Mouse (Mus musculus): ENCODE data around the gene Ass1.

Gene Ass1

DNA sequence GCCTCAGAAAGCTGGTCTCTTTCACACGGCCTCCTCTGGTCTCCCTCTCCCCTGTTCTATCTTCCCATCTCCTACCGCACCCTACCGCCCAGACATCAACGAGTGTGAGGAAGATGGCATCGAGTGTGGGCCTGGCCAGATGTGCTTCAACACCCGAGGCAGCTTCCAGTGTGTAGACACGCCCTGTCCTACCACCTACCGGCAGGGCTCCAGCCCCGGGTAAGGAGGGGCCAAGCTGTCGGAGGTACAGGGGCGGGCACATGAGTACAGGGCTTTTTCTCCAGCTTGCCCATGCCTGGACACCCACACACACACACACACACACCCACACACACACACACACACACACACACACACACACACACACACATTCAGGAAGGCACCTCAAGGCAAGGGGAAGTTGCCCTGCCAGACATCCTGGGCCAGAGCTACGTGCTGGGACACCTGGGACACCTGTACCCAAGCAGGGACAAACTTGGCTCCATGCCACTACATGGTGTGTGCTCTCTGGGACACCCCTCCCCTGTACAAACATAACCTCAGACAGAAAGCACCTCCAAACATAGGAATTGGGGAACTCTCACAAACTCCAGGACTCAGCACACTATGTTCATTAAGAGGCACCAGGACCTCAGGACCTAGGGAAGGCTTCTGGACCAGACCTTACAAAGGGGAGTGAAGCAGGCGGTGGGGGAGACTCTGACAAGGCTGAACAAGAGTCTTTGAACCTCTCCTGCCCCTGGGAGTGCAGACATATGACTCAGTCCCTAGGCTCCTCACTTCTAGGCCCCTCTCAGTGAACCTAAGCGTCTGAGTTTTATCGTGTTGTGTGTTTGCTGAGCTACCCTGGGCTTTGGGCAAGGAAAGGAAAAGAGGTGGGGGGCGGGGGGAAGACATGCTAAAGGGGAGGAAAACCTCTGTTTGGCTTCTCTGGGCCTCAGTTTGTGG, 10.7 kb upstream of the Ass1 start:
- peak; percentile 16 for DNase-seq (ENCODE audit: low spot score)

GRCm38 (mm10) chr2:31460025-31460571, 9.9 kb upstream of the Ass1 start:
- DNase-seq (ENCODE audit: low spot score), result peak; percentile 74

DNA sequence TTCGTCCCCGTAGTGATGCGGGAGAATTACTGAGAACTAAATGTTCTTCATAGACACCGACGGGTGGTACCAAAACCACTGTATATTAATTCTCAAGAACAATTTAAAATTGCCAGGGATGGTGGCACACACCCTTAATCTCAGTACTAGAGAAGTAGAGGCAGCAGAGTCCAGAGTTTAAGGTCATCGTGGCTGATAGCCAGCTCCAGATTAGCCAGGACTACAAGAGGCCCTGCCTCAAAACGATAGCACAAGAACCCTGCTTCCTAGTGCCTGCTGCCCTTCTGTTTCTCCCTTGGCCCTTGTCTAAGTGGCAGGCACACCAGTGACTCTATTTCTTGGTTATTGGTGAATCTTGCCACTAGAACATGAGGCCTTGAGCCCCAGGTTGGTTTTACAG, 9.1 kb upstream of the Ass1 start:
- DNase-seq (ENCODE audit: low spot score), result no peak

- DNase-seq (ENCODE audit: low spot score), result no peak
Measured at GRCm38 (mm10) chr2:31462051-31462450, 8.0 kb upstream of the Ass1 start.

DNA sequence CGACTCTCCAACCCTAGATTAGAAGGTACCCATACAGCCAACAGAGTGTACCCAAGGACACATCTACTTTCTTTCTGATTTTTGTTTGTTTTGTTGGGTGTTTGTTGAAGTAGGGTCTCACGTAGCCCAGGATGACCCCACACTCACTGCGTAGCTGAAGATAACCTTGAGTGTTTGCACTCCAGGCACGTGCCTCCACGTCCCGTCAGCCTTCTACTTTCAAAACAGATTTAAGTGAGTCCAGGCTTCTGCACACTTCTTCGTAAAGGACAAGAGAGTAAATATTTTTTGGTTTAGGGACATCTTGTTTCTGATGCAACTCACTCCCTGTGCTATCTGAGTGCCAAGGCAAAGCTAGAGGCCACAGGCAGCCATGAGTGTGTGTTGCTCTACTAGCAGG, 6.8 kb upstream of the Ass1 start:
- no peak for DNase-seq (ENCODE audit: low spot score)

DNA sequence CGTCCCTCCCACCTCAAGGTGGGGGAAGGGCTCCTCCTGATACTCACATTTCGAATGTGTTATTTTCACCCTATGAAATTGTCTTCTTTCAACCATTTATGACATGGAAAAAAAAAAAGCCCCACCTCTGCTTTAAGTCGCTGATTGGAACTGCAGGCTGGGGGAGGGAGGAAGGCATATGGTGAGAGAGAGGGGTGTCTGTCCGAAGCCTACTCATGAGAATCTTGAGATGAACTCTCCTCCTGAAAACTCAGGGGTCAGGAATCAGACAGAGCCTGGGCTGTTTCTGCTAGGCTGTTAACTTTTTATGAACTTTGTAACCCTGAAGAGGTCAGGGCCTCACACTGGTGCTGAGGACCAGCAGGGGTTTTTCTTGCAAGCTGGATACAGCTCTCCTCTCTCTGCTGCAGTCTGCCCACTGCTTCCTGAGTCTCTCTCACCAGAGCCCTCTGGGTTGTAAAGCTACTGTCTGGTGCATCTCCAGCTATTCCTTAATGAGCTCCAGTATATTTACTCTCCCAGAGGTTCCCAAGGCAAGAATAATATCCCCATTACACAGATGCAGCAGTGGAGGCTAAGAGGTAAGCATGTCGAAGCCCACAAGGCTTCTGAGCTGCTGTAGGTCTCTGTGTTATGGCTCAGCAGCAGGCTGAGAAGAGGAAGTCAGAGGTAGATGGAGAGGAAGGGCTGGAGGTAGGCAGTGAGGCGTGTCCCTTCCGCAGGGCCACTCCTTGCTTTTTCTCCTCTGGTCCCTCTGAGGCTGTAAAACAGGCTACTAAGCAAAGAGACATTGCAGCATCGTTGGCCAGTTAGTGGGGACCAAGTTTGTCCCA, 6.1 kb upstream of the Ass1 start:
- no peak for DNase-seq (ENCODE audit: low spot score)

DNA sequence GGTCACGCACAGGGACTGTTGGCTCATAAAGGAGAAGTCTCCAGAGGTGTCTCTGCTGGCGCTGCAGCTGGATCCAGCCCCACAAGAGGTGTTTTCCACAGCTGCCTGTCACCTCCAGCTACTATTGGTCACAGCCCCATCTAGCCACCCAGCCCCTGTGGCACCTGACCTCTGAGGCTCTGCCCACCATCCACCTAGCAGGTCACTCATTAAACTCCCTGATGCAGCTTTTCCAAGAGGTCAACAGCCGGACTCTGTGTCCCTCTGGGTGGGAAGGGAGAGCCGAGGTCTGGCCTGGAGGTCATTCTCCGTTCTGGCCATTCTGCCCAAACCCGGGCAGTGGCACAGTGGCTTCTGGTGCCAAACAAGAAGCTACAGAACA, 5.5 kb upstream of the Ass1 start:
- DNase-seq (ENCODE audit: low spot score), result no peak

GRCm38 (mm10) chr2:31467457-31467856, 2.5 kb upstream of the Ass1 start:
- no peak for DNase-seq (ENCODE audit: low spot score)

GRCm38 (mm10) chr2:31468857-31469256, 1.1 kb upstream of the Ass1 start:
- no peak for DNase-seq (ENCODE audit: low spot score)

- no peak for DNase-seq (ENCODE audit: low spot score)
Measured at GRCm38 (mm10) chr2:31469480-31469879, 527 bp upstream of the Ass1 start.

DNA sequence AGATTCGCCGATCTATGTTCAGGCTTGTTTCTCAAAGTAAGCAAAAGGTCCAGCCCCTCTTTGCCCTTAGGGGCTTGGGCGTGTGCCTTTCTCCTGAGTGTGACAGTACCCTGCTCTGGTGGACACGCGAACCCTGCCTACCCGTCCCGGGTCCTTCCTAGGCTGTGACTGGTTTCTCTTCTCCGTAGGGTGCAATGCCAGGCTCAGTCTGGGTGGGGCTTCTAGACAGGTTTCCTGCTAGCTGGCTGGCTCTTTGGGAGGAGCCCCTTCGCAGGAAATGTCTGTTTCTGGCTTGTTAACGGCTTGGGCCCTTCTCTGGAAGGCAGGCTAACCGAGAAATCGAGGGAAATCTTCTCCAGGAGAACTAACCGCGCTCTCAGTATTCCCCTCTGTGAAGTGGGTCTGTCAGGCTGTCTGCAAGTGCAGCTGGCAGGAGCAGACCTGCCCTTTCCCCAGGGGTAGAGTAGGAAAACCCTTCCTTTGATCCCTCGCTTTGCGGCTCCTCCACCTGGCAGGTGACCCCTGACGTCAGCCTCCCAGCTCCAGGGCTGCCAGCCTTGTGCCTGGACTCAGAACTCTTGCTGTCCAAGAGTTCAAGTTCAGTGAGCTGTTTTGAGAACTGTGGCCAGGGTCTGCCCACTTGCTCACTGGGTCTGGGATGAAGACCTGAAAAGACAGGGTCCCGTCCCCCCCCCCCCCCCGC, 827 bp downstream of the Ass1 start:
- DNase-seq (ENCODE audit: low spot score), result peak; percentile 63

DNA sequence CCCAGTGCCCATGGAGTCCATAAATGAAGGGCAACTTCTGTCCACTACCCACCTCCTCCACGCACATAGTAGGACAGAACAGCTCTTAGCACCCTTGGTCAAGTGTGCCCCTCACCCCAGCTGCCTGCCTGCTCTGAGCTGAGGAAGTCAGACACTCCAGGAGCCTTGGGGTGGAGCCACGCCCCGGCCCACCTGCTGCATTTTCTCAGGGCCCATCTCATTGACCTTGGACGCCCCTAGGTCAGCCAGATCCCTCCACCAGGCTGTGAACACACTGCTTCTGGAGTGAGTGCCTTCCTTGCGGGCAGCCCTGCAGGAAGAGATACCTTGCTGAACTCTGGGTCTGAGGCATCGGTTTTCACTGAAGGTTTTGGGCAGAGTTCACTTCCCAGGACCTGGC, 1.6 kb downstream of the Ass1 start:
- no peak for DNase-seq (ENCODE audit: low spot score)

GRCm38 (mm10) chr2:31472406-31473065, 2.5 kb downstream of the Ass1 start:
- DNase-seq (ENCODE audit: low spot score), result peak; percentile 76

DNA sequence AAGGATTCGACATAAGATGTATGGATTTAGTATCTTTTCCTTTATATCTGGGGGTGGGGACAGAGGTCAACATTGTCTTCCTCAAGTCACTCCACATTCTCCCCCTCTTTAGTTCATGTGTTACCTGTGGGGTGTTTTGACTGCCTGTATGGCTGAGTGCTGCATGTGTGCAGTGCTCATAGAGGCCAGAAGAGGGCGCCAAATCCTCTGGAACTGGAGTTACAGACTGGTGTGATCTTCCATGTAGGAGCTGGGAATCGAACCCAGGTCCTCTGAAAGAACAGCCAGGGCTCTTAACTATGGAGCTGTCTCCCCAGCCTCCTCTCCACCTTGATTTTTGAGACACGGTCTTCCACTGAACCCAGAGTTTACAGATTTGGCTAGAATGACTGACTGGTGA, 3.9 kb downstream of the Ass1 start:
- peak; percentile 35 for DNase-seq (ENCODE audit: low spot score)

DNA sequence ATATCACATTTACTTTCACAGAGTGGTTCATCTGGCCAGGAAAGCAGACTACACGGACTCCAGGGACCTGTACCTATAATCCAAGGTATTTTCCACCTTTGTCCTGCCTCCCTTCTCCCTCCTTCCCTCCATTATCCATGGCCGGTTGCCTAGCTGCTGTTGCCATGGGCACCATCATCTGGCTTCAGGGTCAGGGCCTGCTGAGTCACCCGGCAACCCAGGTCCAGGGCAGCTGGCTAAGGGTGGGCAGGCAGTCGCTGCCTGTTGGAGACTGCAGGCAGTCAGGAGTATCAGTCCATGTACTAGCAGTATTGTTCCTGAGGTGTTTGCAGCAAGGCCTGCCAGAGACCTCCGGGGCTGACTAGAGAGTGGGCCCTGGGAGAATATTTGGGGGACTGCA, 4.7 kb downstream of the Ass1 start:
- no peak for DNase-seq (ENCODE audit: low spot score)

DNA sequence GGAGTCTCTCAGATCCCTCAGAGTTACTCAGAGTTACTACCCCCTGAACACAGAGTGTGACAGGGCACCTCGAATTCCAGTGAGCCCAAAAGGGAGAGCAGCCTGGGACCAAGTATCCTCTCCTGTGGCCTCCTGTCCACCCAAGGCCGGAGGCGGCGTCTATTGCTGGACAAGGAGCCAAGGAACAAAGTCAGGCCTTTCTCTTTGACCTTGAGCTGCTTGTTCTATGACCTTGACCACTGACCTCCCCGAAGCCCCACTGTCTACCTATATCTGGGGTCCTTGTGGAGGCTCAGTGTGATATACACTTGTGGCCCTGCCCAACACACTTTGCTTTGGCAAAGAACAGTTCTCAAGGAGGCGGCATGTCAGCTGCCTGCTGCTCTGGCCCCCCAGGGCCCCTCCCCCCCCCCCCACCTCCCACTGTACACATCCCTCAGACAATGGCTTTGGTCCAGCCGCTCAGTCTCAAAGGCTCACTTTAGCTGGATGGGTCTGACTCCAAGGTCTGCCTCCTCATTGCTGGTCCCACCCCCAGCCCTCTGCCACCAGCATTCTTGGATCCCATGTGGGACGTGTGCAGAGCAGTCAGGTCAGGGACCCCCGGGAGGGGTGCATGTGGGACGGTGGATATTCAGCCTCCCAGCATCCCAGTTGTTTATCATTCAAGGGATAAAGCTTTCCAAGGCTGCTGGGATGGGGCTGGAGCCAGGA, 6.3 kb downstream of the Ass1 start:
- no peak for DNase-seq (ENCODE audit: low spot score)

GRCm38 (mm10) chr2:31477234-31478161, 7.5 kb downstream of the Ass1 start:
- no peak for DNase-seq (ENCODE audit: low spot score)

DNA sequence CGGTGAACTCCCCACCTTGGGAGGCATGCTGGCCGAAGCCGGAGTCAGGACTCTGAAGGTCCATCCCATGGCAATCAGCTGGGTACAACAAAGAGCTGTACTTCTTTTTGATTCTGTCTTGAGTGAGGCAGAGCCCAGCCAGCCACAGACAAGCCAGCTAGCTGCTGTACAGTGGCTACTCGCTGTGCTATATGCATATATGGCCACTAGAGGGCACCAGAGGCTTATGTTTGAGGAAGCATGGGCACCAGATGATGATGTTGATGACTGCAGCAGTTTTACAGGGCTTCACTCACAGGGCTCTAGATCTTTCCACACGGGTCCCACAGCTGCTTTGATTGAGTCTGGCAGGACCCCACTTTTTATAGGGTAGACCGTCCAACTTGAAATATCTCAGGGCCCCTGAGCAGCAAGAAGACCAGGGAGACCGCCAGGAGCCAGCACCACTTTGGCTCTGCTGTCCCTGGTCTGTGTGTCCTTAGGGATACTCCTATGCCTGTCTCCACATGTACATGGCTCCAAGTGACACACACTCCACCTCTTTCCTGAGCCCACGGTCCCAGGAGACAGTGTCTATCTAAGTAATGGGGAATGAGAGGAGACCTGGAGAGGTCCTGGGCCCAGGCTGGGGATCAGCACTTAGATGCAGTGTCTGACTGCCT, 13.0 kb downstream of the Ass1 start:
- peak; percentile 72 for DNase-seq (ENCODE audit: low spot score)

DNA sequence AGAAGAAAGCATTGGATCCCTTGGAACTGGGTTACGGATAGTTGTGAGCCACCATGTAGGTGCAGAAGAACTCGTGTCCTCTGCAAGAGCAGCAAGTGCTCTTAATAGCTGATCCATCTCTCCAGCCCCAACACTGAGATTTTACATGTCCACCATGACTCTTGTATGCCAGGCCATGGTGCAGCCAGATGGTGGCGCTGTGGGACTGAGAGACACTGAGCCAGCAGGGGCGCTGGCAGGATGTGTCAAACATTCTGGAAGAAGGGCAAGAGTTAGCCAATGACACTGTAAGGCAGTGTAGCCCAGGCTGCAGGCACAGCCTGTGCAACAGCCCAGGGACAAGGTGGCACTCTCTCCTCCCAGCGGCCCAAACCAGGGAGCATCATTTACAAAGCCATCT, 14.2 kb downstream of the Ass1 start:
- peak; percentile 45 for DNase-seq (ENCODE audit: low spot score)
